Mouse (Mus musculus) limb, embryonic 13.5 days (tissue): ENCODE data around the gene C8g. TPM values are rescaled to one million over a fixed set of nuclear protein-coding genes. Genes with fewer than 3 reads are reported as not detected.
A peak's percentile ranks its signal among the peaks of the same experiment; 100 is the strongest.

Source experiments
- ATAC-seq: fragments of 200-750 bp; cut with Nextera tagmentation; 2 replicates; pipeline ENCODE4 v1.8.0; 2017; ENCODE audit warnings: low read depth, moderate number of reproducible peaks, moderate TSS enrichment; ENCODE audit not compliant: low FRiP score
- H3K27ac ChIP-seq: fragments of 300-500 bp; sonication (generic); 2 replicates; pipeline ENCODE4 v1.5.1; 2015; ENCODE audit warnings: inconsistent platforms, mild to moderate bottlenecking, moderate library complexity
- H3K27me3 ChIP-seq: fragments of 300-500 bp; sonication (generic); 2 replicates; pipeline ENCODE4 v1.6.1; 2015; ENCODE audit warnings: mild to moderate bottlenecking, inconsistent platforms
- H3K36me3 ChIP-seq: fragments of 300-500 bp; sonication (generic); 2 replicates; pipeline ENCODE4 v1.6.1; 2015; ENCODE audit warnings: inconsistent platforms, mild to moderate bottlenecking, moderate library complexity
- H3K4me1 ChIP-seq: fragments of 300-500 bp; sonication (generic); 2 replicates; pipeline ENCODE4 v1.6.1; 2015; ENCODE audit warnings: inconsistent platforms
- H3K4me2 ChIP-seq: fragments of 300-500 bp; sonication (generic); replicated peaks from 2 replicates; pipeline ENCODE4 v1.6.1; 2015; ENCODE audit warnings: inconsistent platforms, mild to moderate bottlenecking, moderate library complexity
- H3K4me3 ChIP-seq: fragments of 300-500 bp; sonication (generic); 2 replicates; pipeline ENCODE4 v1.5.1; 2015; ENCODE audit warnings: moderate library complexity, mild to moderate bottlenecking, inconsistent platforms
- H3K9ac ChIP-seq: fragments of 300-500 bp; sonication (generic); 2 replicates; pipeline ENCODE4 v1.6.1; 2015; ENCODE audit warnings: mild to moderate bottlenecking, inconsistent platforms
- H3K9me3 ChIP-seq: fragments of 300-500 bp; sonication (generic); 2 replicates; pipeline ENCODE4 v1.6.1; 2016; ENCODE audit warnings: inconsistent platforms
- whole genome bisulfite sequencing: fragments of 180-500 bp; shearing (Covaris S2); methylation state at CpG from one replicate; pipeline ENCODE4 v1.1.7; 2015; 5-methylcytosine and 5-hydroxymethylcytosine counted together
- polyA plus RNA-seq: library from polyadenylated mRNA; unstranded; fragments of >200 nt; fragmentation: Nextera tagmentation; extraction: Ambion mirVana; gene quantifications from 2 replicates; pipeline ENCODE4 v1.2.1, GENCODE M21; 2015

Gene C8g
- polyA plus RNA-seq, 1 experiment from 2014 or later: 5.5 TPM

GRCm38 (mm10) chr2:25458911-25459310 is 42.6 kb downstream of the C8g start:
- no peaks in the 10 kb centered on the region for H3K9me3 ChIP-seq
- WGBS: 73% methylated on average over 5 of the region's 5 CpGs
- no peak for ATAC-seq
- no peak overlapping the region for H3K4me3 ChIP-seq
- H3K9ac ChIP-seq: no peak overlapping the region
- 0 out of 2 replicates have a peak overlapping the region, but pooled peaks have one; percentile 87 for H3K4me2 ChIP-seq
- H3K27me3 ChIP-seq: no peaks in the 10 kb centered on the region
- peaks cover 21% of the 10 kb centered on the region for H3K4me1 ChIP-seq
- no peak overlapping the region for H3K27ac ChIP-seq
- peaks cover 15% of the 10 kb centered on the region for H3K36me3 ChIP-seq

- Histone ChIP-seq H3K9ac (no peak overlapping the region), H3K9me3 (no peaks in the 10 kb centered on the region), H3K27me3 (no peaks in the 10 kb centered on the region), H3K27ac (no peak overlapping the region), H3K4me2 (no peak overlapping the region), H3K36me3 (peaks cover 15% of the 10 kb centered on the region), H3K4me1 (peaks cover 21% of the 10 kb centered on the region), H3K4me3 (no peak overlapping the region)
- 85% methylated on average over 9 of the region's 9 CpGs for WGBS
- no peak for ATAC-seq
Observed at GRCm38 (mm10) chr2:25457022-25457896, 44.3 kb downstream of the C8g start.

- Histone ChIP-seq H3K27ac (no peak within 1 kb of the TSS), H3K9me3 (no peaks in the 10 kb centered on the region), H3K4me1 (peaks cover 19% of the 10 kb centered on the region), H3K4me3 (no peak within 1 kb of the TSS), H3K36me3 (peaks cover 15% of the 10 kb centered on the region), H3K27me3 (no peaks in the 10 kb centered on the region), H3K4me2 (no peak within 1 kb of the TSS), H3K9ac (no peak within 1 kb of the TSS)
- ATAC-seq: no peak
- WGBS: 57% methylated on average over 14 of the region's 14 CpGs
Observed at GRCm38 (mm10) chr2:25456205-25456953, 45.1 kb downstream of the C8g start, which contains the start of gene Clic3. Gene Clic3 (plus strand): TSS chr2:25456838.

- peaks cover 3% of the 10 kb centered on the region; the same call in 1 of the 2 replicates for H3K36me3 ChIP-seq
- H3K27me3 ChIP-seq: no peaks in the 10 kb centered on the region
- no peak overlapping the region for H3K4me3 ChIP-seq
Observed at GRCm38 (mm10) chr2:25452951-25453350, 48.6 kb downstream of the C8g start.

GRCm38 (mm10) chr2:25450853-25451647 is 50.5 kb downstream of the C8g start:
- H3K36me3 ChIP-seq: peaks cover 11% of the 10 kb centered on the region
- no peak overlapping the region for H3K9ac ChIP-seq
- H3K4me1 ChIP-seq: no peaks in the 10 kb centered on the region
- no peaks in the 10 kb centered on the region for H3K27me3 ChIP-seq
- no peak overlapping the region for H3K4me2 ChIP-seq
- H3K9me3 ChIP-seq: no peaks in the 10 kb centered on the region
- no peak overlapping the region for H3K4me3 ChIP-seq
- H3K27ac ChIP-seq: no peak overlapping the region
- ATAC-seq: no peak
- WGBS: 83% methylated on average over 8 of the region's 8 CpGs

More at GRCm38 (mm10) chr2:25452951-25453350, 48.6 kb downstream of the C8g start:
- Histone ChIP-seq H3K9ac (no peak overlapping the region), H3K4me1 (no peaks in the 10 kb centered on the region), H3K4me2 (no peak overlapping the region), H3K9me3 (no peaks in the 10 kb centered on the region), H3K27ac (no peak overlapping the region)
- ATAC-seq: no peak
- WGBS: 31% methylated on average over 1 of the region's 1 CpGs

Other genes starting within 250 kb of the C8g start
- gene Tmem203, start 246.3 kb downstream of the C8g start, polyA plus RNA-seq: 23.6 and 24.2 TPM in 2 replicates
- gene Tprn, start 239.1 kb downstream of the C8g start, polyA plus RNA-seq: 7.2 and 8.2 TPM in 2 replicates
- gene Ssna1, start 229.3 kb downstream of the C8g start, polyA plus RNA-seq: 231 and 234 TPM in 2 replicates
- gene Anapc2, start 229.2 kb downstream of the C8g start, polyA plus RNA-seq: 150 and 154 TPM in 2 replicates
- gene Tmem210, start 213.6 kb downstream of the C8g start, polyA plus RNA-seq: not detected in 2 replicates
- not detected in 2 replicates for gene Lrrc26, start 211.8 kb downstream of the C8g start, polyA plus RNA-seq
- gene Grin1, start 182.5 kb downstream of the C8g start, polyA plus RNA-seq: 0.61 and 0.97 TPM in 2 replicates
- 54.5 and 60.2 TPM in 2 replicates for gene Man1b1, start 169.4 kb downstream of the C8g start, polyA plus RNA-seq
- gene Dpp7, start 145.4 kb downstream of the C8g start, polyA plus RNA-seq: 21.3 and 24.7 TPM in 2 replicates
- gene Uap1l1, start 136.0 kb downstream of the C8g start, polyA plus RNA-seq: 11.3 and 13.2 TPM in 2 replicates
- 43.4 and 45.5 TPM in 2 replicates for gene Sapcd2, start 129.4 kb downstream of the C8g start, polyA plus RNA-seq
- gene Entpd2, start 105.8 kb downstream of the C8g start, polyA plus RNA-seq: 0.55 and 0.73 TPM in 2 replicates
- gene Npdc1, start 102.4 kb downstream of the C8g start, polyA plus RNA-seq: 29.1 and 32.6 TPM in 2 replicates
- 0.06 TPM in 1 of 2 replicates, not detected in the other for gene Fut7, start 78.5 kb downstream of the C8g start, polyA plus RNA-seq
- 3.3 and 3.8 TPM in 2 replicates for gene Abca2, start 73.0 kb downstream of the C8g start, polyA plus RNA-seq
- 2.2 and 2.5 TPM in 2 replicates for gene Clic3, start 44.9 kb downstream of the C8g start, polyA plus RNA-seq
- 35.0 and 37.6 TPM in 2 replicates for gene Paxx, start 40.6 kb downstream of the C8g start, polyA plus RNA-seq
- gene Ptgds, start 31.7 kb downstream of the C8g start, polyA plus RNA-seq: 0.80 and 2.5 TPM in 2 replicates
- not detected in 2 replicates for gene Lcn12, start 7.8 kb downstream of the C8g start, polyA plus RNA-seq
- 69.5 and 79.7 TPM in 2 replicates for gene Fbxw5, start 969 bp downstream of the C8g start, polyA plus RNA-seq
- gene Traf2, start 45.2 kb upstream of the C8g start, polyA plus RNA-seq: 37.3 and 40.6 TPM in 2 replicates
- gene Edf1, start 56.1 kb upstream of the C8g start, polyA plus RNA-seq: 330 TPM in 2 replicates
- 4.9 and 5.8 TPM in 2 replicates for gene Mamdc4, start 73.1 kb upstream of the C8g start, polyA plus RNA-seq
- 163 and 177 TPM in 2 replicates for gene Phpt1, start 73.5 kb upstream of the C8g start, polyA plus RNA-seq
- 0.85 and 1.0 TPM in 2 replicates for gene Ajm1, start 80.0 kb upstream of the C8g start, polyA plus RNA-seq
- gene Rabl6, start 106.8 kb upstream of the C8g start, polyA plus RNA-seq: 76.9 and 83.8 TPM in 2 replicates
- 0.18 and 0.36 TPM in 2 replicates for gene Ccdc183, start 116.0 kb upstream of the C8g start, polyA plus RNA-seq
- gene Tmem141, start 120.3 kb upstream of the C8g start, polyA plus RNA-seq: 27.2 and 28.7 TPM in 2 replicates
- 0.98 and 1.8 TPM in 2 replicates for gene Fcna, start 126.3 kb upstream of the C8g start, polyA plus RNA-seq
- 0.24 TPM in 1 of 2 replicates, not detected in the other for gene Lcn8, start 151.4 kb upstream of the C8g start, polyA plus RNA-seq
- gene Lcn5, start 156.2 kb upstream of the C8g start, polyA plus RNA-seq: not detected in 2 replicates
- not detected in 2 replicates for gene Lcn6, start 175.1 kb upstream of the C8g start, polyA plus RNA-seq
- not detected in 2 replicates for gene Lcn10, start 181.0 kb upstream of the C8g start, polyA plus RNA-seq
- gene Obp2a, start 198.3 kb upstream of the C8g start, polyA plus RNA-seq: not detected in 2 replicates
- 98.8 and 99.8 TPM in 2 replicates for gene Bmyc, start 205.0 kb upstream of the C8g start, polyA plus RNA-seq
- gene Obp2b, start 235.3 kb upstream of the C8g start, polyA plus RNA-seq: not detected in 2 replicates